Mouse (Mus musculus) Patski (cell line): Measurements from ENCODE around the gene Cul4a. TPM values are rescaled to one million over a fixed set of nuclear protein-coding genes. Genes with fewer than 3 reads are reported as not detected.

Experiments used
- ATAC-seq: fragments of 100-300 bp; one replicate; pipeline ENCODE4 v1.8.0; 2021
- CTCF ChIA-PET: fragments of 350-600 bp; sonication (Branson Sonifier 250); formaldehyde crosslinking; loops from one replicate; lab custom pipeline; 2022; ENCODE audit warnings: inconsistent platforms; lab: Charles Lee
- POLR2A ChIA-PET: fragments of 350-600 bp; sonication (Branson Sonifier 250); formaldehyde crosslinking; loops from one replicate; lab custom pipeline; 2022; ENCODE audit warnings: antibody characterized with exemption, inconsistent platforms; lab: Charles Lee
- DNase-seq: peaks from one replicate; pipeline ENCODE4 v3.0.0-alpha.2; 2011; ENCODE audit warnings: low read depth, low spot score
- H3K27me3 ChIP-seq: fragments of 371-371 bp; one replicate; pipeline ENCODE4 v1.5.1; 2021
- CTCF ChIP-seq: fragments of 100-300 bp; IDR thresholded peaks from one replicate; pipeline ENCODE4 v1.5.1; 2021
- in situ Hi-C: fragments of 300-500 bp; cut with MboI; formaldehyde crosslinking; loops from 3 replicates; pipeline ENCODE4 v1.11.1; 2018; ENCODE audit warnings: low pct_unique_long_range_greater_than_20kb, mixed read lengths
- polyA plus RNA-seq: library from polyadenylated mRNA; unstranded; gene quantifications from one replicate; pipeline ENCODE4 v1.2.3, GENCODE M21; 2021

Gene Cul4a
- polyA plus RNA-seq, 1 experiment from 2014 or later, result 112 TPM

GRCm38 (mm10) chr8:13139641-13140182 is 34.3 kb downstream of the Cul4a start:
- no peak for TF ChIP-seq CTCF
- in situ Hi-C loops, result loop anchor here (5.0 kb wide), 1 partner anchor 73 kb away; no protein-coding TSS in a partner anchor

GRCm38 (mm10) chr8:13141681-13142080 is 36.3 kb downstream of the Cul4a start:
- no peak for ATAC-seq
- in situ Hi-C loops, result loop anchor here (5.0 kb wide), 1 partner anchor 71 kb away; no protein-coding TSS in a partner anchor

More at GRCm38 (mm10) chr8:13139641-13140182, 34.3 kb downstream of the Cul4a start:
- no peaks in the 10 kb centered on the region for H3K27me3 ChIP-seq
- ChIA-PET POLR2A (no interaction called here), CTCF (no interaction called here)
- no peak for ATAC-seq
- no peak for DNase-seq

GRCm38 (mm10) chr8:13148476-13148875 is 43.1 kb downstream of the Cul4a start:
- ChIA-PET POLR2A (interaction anchor here (0.7 kb wide), 1 partner anchor 29 kb away, joined by 5 read pairs; no protein-coding TSS in a partner anchor), CTCF (interaction anchor here (1.4 kb wide), 1 partner anchor 25 kb away, joined by 3 read pairs; no protein-coding TSS in a partner anchor)
- in situ Hi-C loops, result no loop called here
- no peak for ATAC-seq
- H3K27me3 ChIP-seq, result no peaks in the 10 kb centered on the region
- DNase-seq, result no peak
- no peak for TF ChIP-seq CTCF

More at GRCm38 (mm10) chr8:13141681-13142080, 36.3 kb downstream of the Cul4a start:
- POLR2A ChIA-PET, result no interaction called here
- DNase-seq, result no peak
- CTCF ChIA-PET, result interaction anchor here (2.0 kb wide), 1 partner anchor 8 kb away, joined by 4 read pairs; no protein-coding TSS in a partner anchor
- no peaks in the 10 kb centered on the region for H3K27me3 ChIP-seq
- no peak for TF ChIP-seq CTCF

- ATAC-seq (no peak), DNase-seq (no peak)
- no peaks in the 10 kb centered on the region for H3K27me3 ChIP-seq
- in situ Hi-C loops, result no loop called here
- ChIA-PET CTCF (no interaction called here), POLR2A (interaction anchor here (0.6 kb wide), 1 partner anchor 54 kb away, joined by 3 read pairs; no protein-coding TSS in a partner anchor)
- no peak for TF ChIP-seq CTCF
Measured at GRCm38 (mm10) chr8:13149287-13149686, 43.9 kb downstream of the Cul4a start.

GRCm38 (mm10) chr8:13149866-13150265 is 44.4 kb downstream of the Cul4a start:
- ATAC-seq, result no peak
- H3K27me3 ChIP-seq, result no peaks in the 10 kb centered on the region
- CTCF ChIA-PET, result no interaction called here
- TF ChIP-seq CTCF, result no peak
- no peak for DNase-seq
- in situ Hi-C loops, result no loop called here
- POLR2A ChIA-PET, result interaction anchor here (0.6 kb wide), 1 partner anchor 54 kb away, joined by 3 read pairs; no protein-coding TSS in a partner anchor

GRCm38 (mm10) chr8:13150929-13151328 is 45.5 kb downstream of the Cul4a start:
- ChIA-PET POLR2A (interaction anchor here (0.6 kb wide), 1 partner anchor 166 kb away, joined by 4 read pairs; no protein-coding TSS in a partner anchor), CTCF (interaction anchor here (0.8 kb wide), 1 partner anchor 10 kb away, joined by 3 read pairs; no protein-coding TSS in a partner anchor)
- ATAC-seq (no peak), DNase-seq (no peak)
- H3K27me3 ChIP-seq, result no peaks in the 10 kb centered on the region
- in situ Hi-C loops, result no loop called here
- no peak for TF ChIP-seq CTCF

- H3K27me3 ChIP-seq, result no peaks in the 10 kb centered on the region
- no peak for DNase-seq
- no peak for TF ChIP-seq CTCF
- CTCF ChIA-PET, result no interaction called here
- POLR2A ChIA-PET, result no interaction called here
- ATAC-seq, result no peak
- in situ Hi-C loops, result no loop called here
Measured at GRCm38 (mm10) chr8:13154099-13154498, 48.7 kb downstream of the Cul4a start.

GRCm38 (mm10) chr8:13155358-13155757 is 49.9 kb downstream of the Cul4a start:
- DNase-seq (no peak), ATAC-seq (no peak)
- ChIA-PET CTCF (no interaction called here), POLR2A (no interaction called here)
- in situ Hi-C loops, result no loop called here
- TF ChIP-seq CTCF, result no peak
- no peaks in the 10 kb centered on the region for H3K27me3 ChIP-seq

GRCm38 (mm10) chr8:13156327-13157097 is 51.1 kb downstream of the Cul4a start:
- no peaks in the 10 kb centered on the region for H3K27me3 ChIP-seq
- no peak for TF ChIP-seq CTCF
- DNase-seq (no peak), ATAC-seq (no peak)
- ChIA-PET CTCF (no interaction called here), POLR2A (no interaction called here)
- in situ Hi-C loops, result no loop called here

GRCm38 (mm10) chr8:13158718-13159376 is 53.4 kb downstream of the Cul4a start, which contains the start of gene Lamp1:
Lamp1 (plus strand) TSS chr8:13159161.
- DNase-seq (peak; percentile 94), ATAC-seq (peak; percentile 76)
- in situ Hi-C loops, result no loop called here
- no peaks in the 10 kb centered on the region for H3K27me3 ChIP-seq
- ChIA-PET CTCF (interaction anchor here (1.2 kb wide), 1 partner anchor 16 kb away, joined by 3 read pairs; no protein-coding TSS in a partner anchor), POLR2A (no interaction called here)
- TF ChIP-seq CTCF, result no peak
